21 mouse cellular contexts compared by ENCODE assay signal in the genomic region with DNA sequence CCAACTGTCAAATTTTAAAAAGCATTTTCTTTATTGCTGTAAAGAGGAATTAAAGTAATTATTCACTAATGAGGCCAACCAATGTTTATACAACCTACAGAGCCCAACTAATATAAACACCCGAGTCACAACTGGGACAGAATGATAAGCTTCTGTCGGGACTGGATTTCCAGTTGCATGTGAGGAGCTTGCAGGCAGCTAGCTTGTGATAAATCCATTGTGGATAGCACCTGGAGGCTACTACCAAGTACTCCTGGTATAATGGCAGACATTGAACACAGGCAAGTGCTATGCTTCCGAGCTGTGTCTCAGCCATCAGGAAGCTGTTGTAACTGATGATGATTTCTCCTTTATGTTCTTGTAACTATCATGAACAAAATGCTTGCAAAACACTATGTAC. TPM values are rescaled to one million over a fixed set of nuclear protein-coding genes. Genes with fewer than 3 reads are reported as not detected.
"Had no signal": no experiment of that assay in that cellular context is flagged by ENCODE, and none has a peak within 500 bp of the region (broad histone marks: within the 10 kb centered on the region; RNA-seq: fewer than 3 reads in every experiment).

No protein-coding gene starts in this region.

- H3K27me3 ChIP-seq: intestine, embryonic 15.5 days; midbrain, embryonic 12.5 days had no signal

- H3K4me2 ChIP-seq: intestine, embryonic 15.5 days; midbrain, embryonic 12.5 days had no signal

- DNase-seq: kidney, adult 18-20 months; kidney, postnatal 10 days; layer of hippocampus, adult 9-11 months; lung, adult 2 months; lung, postnatal 36 days; right cerebral cortex, adult 18-20 months; right cerebral cortex, postnatal 25 days; thymus, postnatal 4 days had no signal

- ATAC-seq: intestine, embryonic 15.5 days; lung, postnatal 0 days had no signal

- H3K9me3 ChIP-seq: intestine, embryonic 15.5 days; limb, embryonic 10.5 days; midbrain, embryonic 12.5 days had no signal

- H3K4me1 ChIP-seq: intestine, embryonic 15.5 days; limb, embryonic 10.5 days; midbrain, embryonic 12.5 days had no signal

- H3K4me3 ChIP-seq: intestine, embryonic 15.5 days; limb, embryonic 10.5 days; midbrain, embryonic 12.5 days had no signal

- H3K9ac ChIP-seq: intestine, embryonic 15.5 days; midbrain, embryonic 12.5 days had no signal

- H3K27ac ChIP-seq: intestine, embryonic 15.5 days; limb, embryonic 10.5 days; midbrain, embryonic 12.5 days; stomach, postnatal 0 days had no signal

RNA-seq across cellular contexts. Expression of a gene that starts 54.2 kb away (rescaled TPM):
- total RNA-seq: left cerebral cortex, postnatal 10 days; megakaryocyte, adult 5-6 weeks had no signal
- polyA plus RNA-seq: intestine, embryonic 15.5 days; kidney, embryonic 14.5 days; large intestine, adult 2 months; limb, embryonic 10.5 days; limb, embryonic 14.5 days; lung, adult 2 months; lung, postnatal 0 days; midbrain, embryonic 12.5 days; midbrain, postnatal 0 days; neural tube, embryonic 14.5 days; small intestine, adult 2 months; stomach, postnatal 0 days had no signal

RNA-seq across cellular contexts. Expression of a gene that starts 58.3 kb away (rescaled TPM):
- total RNA-seq: left cerebral cortex, postnatal 10 days; megakaryocyte, adult 5-6 weeks; midbrain, postnatal 0 days had no signal
- polyA plus RNA-seq: intestine, embryonic 15.5 days; kidney, embryonic 14.5 days; large intestine, adult 2 months; limb, embryonic 10.5 days; limb, embryonic 14.5 days; lung, adult 2 months; lung, postnatal 0 days; midbrain, embryonic 12.5 days; midbrain, postnatal 0 days; neural tube, embryonic 14.5 days; small intestine, adult 2 months; stomach, postnatal 0 days had no signal
